Mouse (Mus musculus) embryonic fibroblast, embryonic 13.5 days (primary cell): ENCODE results near the gene Rab6b.

Experiments
- CTCF ChIP-seq: IDR thresholded peaks from 2 replicates; pipeline ENCODE4 v1.5.1; 2011; ENCODE audit warnings: mild to moderate bottlenecking, control low read depth, low read length, moderate library complexity, borderline replicate concordance; ENCODE audit not compliant: insufficient read depth
- POLR2A ChIP-seq: IDR thresholded peaks from 2 replicates; pipeline ENCODE4 v1.6.1; 2011; ENCODE audit warnings: low read depth, mild to moderate bottlenecking, control low read depth, low read length, moderate library complexity

- no peak for TF ChIP-seq CTCF
- TF ChIP-seq POLR2A: no peak
These were observed 17.9 kb upstream of the Rab6b start for GRCm38 (mm10) chr9:103093681-103094080.
